Mouse (Mus musculus): ENCODE measurements at regions not wholly inside any gene's neighbourhood (a gene's known extent, or its start where the extent isn't known, plus 50 kb on each side); places are given as distances from the start of the nearest gene placed in this dataset.
A peak's percentile ranks its signal among the peaks of the same experiment; 100 is the strongest.

- DNase-seq (ENCODE audit: low spot score in 2 of 2), result no peak
Observed at GRCm38 (mm10) chrX:46971116-46971515, 642.3 kb downstream of the Actrt1 start.

DNA sequence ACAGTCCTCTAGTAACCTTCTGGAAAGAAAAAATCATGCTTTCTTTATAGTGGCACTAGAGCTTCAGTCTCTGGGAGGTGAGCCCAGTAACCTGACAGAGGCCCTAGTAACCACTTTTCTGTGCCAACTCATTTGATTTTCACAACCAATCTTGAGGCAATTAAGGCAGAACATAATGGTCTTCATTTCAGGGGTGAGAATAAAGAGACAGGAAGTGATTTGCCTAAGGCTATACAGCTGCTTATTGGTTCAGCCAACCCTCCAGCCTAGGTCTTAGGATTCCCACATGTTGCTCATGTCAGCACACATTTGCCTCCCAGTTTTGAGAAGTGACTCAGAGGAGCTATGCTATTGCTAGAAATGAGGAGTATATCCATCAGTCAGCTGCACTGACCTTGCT is 670.2 kb downstream of the Actrt1 start:
- DNase-seq (ENCODE audit: low spot score in 2 of 2), result no peak

DNA sequence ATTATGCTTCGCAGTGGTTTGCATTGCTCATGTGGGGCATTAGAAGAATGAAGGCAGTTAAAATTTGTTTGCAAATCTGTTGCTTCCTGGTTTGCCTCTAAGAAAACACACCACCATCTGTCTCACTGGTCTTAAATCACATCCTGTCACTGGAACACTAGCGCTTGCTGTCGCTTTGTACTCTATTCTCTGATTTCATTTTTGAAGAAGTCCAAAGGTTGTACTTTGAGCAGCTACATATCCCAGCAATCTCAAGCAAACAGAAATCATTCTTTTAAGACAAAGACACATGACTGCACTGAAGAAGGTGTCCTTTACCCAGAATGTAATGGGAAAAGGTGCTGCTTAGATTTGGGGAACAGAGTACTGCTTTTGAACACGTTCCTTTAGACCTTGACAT is 680.7 kb downstream of the Actrt1 start:
- no peak for DNase-seq (ENCODE audit: low spot score in 2 of 2)

DNA sequence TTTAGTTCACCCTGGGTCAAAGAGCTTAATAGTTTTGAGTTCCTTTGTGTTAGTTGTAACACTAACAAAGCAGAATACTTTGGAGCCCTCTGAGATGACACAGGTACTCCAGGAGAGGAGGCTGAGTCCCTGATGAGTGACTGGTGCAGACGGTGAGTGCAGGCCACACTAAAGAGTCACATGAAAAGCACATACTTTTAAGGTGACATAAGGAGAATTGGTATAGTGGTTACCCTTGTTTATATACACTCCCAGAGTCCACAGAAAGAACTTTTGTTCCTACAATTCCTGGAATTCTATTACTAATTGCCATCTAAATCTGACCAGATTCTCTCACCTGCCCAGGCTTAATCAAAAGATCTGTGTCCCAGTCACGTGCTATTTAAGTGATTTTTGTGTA is 681.3 kb downstream of the Actrt1 start:
- DNase-seq (ENCODE audit: low spot score in 2 of 2), result no peak

DNA sequence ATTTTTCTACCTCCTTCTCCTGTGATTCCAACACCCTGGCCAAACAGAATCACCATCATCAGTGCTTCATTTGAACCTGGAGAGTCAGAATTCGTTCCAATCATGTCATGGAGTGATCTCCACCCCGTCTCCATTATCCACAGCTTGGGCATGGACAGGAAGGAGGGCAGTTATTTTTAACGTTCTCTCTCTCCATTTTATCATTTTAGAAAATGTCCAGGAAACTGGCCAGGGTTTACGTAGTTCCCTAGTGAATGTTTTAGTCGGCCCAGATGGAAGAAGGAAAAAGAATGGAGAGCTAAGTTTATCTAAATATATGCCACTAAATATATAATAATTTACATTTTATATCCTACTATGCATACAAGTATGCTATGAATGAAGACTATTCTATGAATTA is 701.0 kb downstream of the Actrt1 start:
- no peak for DNase-seq (ENCODE audit: low spot score in 2 of 2)

DNA sequence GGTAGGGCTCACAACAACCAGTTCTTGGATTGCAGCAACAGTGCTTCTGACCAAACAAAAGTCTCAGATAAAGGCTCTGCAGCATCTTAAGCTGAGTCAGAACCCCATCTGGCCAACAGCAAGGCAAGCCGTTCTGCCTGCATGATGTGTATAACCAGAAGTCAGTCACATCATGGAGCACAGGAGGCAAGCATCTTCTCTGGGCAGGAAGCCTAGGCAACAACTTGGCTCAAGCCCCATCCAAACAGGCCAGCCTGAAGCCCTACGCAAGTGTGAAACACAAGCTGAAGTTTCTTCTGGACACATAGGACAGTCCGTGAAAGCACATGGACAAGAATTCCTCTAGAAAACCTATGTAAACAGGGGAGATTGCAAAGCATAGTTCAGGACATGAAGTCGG is 739.7 kb downstream of the Actrt1 start:
- DNase-seq (ENCODE audit: low spot score in 2 of 2), result peak; percentile 1 to 4

Measured in layer of hippocampus, postnatal 14 days (tissue).